In the genomic region with DNA sequence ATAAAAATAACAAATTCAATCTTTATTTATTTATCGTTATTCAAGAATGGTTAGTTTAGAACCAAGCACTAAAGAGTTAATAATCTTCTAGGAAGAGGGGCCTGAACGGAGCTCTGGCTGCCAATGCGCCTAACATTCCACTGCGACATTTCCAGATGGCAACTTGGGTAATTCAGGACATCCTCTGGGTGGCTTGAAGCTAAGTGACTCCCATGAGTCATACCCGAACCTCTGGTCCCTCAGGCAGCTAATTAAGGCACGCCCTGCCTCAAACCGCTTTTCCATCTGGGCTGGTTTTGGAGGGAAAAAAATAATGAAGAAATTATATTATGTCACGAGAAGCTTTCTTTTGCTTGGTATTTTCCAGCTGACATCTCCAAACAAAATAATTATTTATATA, we compare ENCODE assay signal across 30 mouse cellular contexts. TPM values are rescaled to one million over a fixed set of nuclear protein-coding genes. Genes with fewer than 3 reads are reported as not detected.
DNase-seq lines count a peak whose midpoint lies in the region; ATAC-seq lines count a peak whose summit lies in the region.
"Had no signal": no experiment of that assay in that cellular context is flagged by ENCODE, and none has a peak within 500 bp of the region (broad histone marks: within the 10 kb centered on the region; RNA-seq: fewer than 3 reads in every experiment).

No protein-coding gene starts in this region.

- H3K4me3 ChIP-seq in hindbrain, embryonic 13.5 days, result no peak overlapping the region
- H3K4me3 ChIP-seq: heart, adult 2 months; hindbrain, embryonic 12.5 days; midbrain, embryonic 15.5 days; neural tube, embryonic 15.5 days; stomach, embryonic 15.5 days had no signal

- H3K4me2 ChIP-seq in hindbrain, embryonic 13.5 days, result no peak overlapping the region
- H3K4me2 ChIP-seq: hindbrain, embryonic 12.5 days; midbrain, embryonic 15.5 days; neural tube, embryonic 15.5 days; stomach, embryonic 15.5 days had no signal

- 62% methylated on average over 8 of the region's 8 CpGs for WGBS in hindbrain, embryonic 13.5 days

- H3K4me1 ChIP-seq in hindbrain, embryonic 13.5 days (replicated peaks), result peaks cover 3% of the 10 kb centered on the region; the same call in 1 of the 2 replicates
- H3K4me1 ChIP-seq: hindbrain, embryonic 12.5 days; midbrain, embryonic 15.5 days; neural tube, embryonic 15.5 days; stomach, embryonic 15.5 days had no signal

- intact Hi-C loops in gastrocnemius, postnatal 14 days (cut with DNase I; ENCODE audit: low total_unique reads), result no loop called here

- ATAC-seq in hindbrain, embryonic 13.5 days (ENCODE audit: low FRiP score), result no peak
- ATAC-seq: forebrain, embryonic 14.5 days; intestine, embryonic 16.5 days; midbrain, embryonic 15.5 days; Patski had no signal

- DNase-seq in gastrocnemius, postnatal 25 days, result peak; percentile 42
- DNase-seq in gastrocnemius, postnatal 14 days, result no peak
- DNase-seq in heart, postnatal 4 days, result peak; percentile 24
- DNase-seq in heart, adult 8-10 months (ENCODE audit: low spot score), result no peak
- DNase-seq in 3134 (ENCODE audit: extremely low read depth, insufficient read length, low spot score) (peak; percentile 21), 416B (ENCODE audit: low read depth) (peak; percentile 89)
- no peak for DNase-seq in left cerebral cortex, adult 11 months (ENCODE audit: low spot score)
- DNase-seq: adrenal gland, postnatal 14 days; cerebellum, adult 18-20 months; cerebellum, postnatal 10 days; kidney, adult 8-10 months; kidney, postnatal 4 days; left cerebral cortex, postnatal 4 days; lung, adult 2 months; lung, postnatal 36 days; retina, postnatal 1 day; right cerebral cortex, postnatal 14 days had no signal

- H3K9ac ChIP-seq in hindbrain, embryonic 13.5 days, result no peak overlapping the region
- H3K9ac ChIP-seq: hindbrain, embryonic 12.5 days; liver, embryonic 14.5 days; midbrain, embryonic 15.5 days; neural tube, embryonic 15.5 days; stomach, embryonic 15.5 days had no signal

- no peaks in the 10 kb centered on the region for H3K27me3 ChIP-seq in hindbrain, embryonic 13.5 days
- H3K27me3 ChIP-seq: hindbrain, embryonic 12.5 days; midbrain, embryonic 15.5 days; neural tube, embryonic 15.5 days; stomach, embryonic 15.5 days had no signal

- H3K27ac ChIP-seq in hindbrain, embryonic 13.5 days, result no peak overlapping the region
- H3K27ac ChIP-seq: heart, adult 2 months; hindbrain, embryonic 12.5 days; kidney, postnatal 0 days; liver, embryonic 14.5 days; midbrain, embryonic 15.5 days; neural tube, embryonic 15.5 days; stomach, embryonic 15.5 days had no signal

- H3K36me3 ChIP-seq in hindbrain, embryonic 13.5 days, result no peaks in the 10 kb centered on the region
- H3K36me3 ChIP-seq: G1E; hindbrain, embryonic 12.5 days; midbrain, embryonic 15.5 days; neural tube, embryonic 15.5 days; stomach, embryonic 15.5 days had no signal

- no peaks in the 10 kb centered on the region for H3K9me3 ChIP-seq in hindbrain, embryonic 13.5 days
- H3K9me3 ChIP-seq: G1E; hindbrain, embryonic 12.5 days; megakaryocyte, embryonic 14.5 days; midbrain, embryonic 15.5 days; neural tube, embryonic 15.5 days; stomach, embryonic 15.5 days had no signal

RNA-seq across cellular contexts. Expression of a gene that starts 14.6 kb away (rescaled TPM):
- 10 to 100 TPM; 16.3 to 17.4 TPM for total RNA-seq in gastrocnemius, postnatal 25 days (2021)
- total RNA-seq in gastrocnemius, postnatal 14 days (2021), result 10 to 100 TPM; 40.5 to 50.8 TPM
- total RNA-seq in heart, postnatal 4 days (2021), result 10 to 100 TPM; 24.9 to 30.2 TPM
- total RNA-seq in heart, adult 8-10 months (2022), result 1 to 10 TPM; 2.7 to 5.7 (median 4.1) TPM
- polyA plus RNA-seq in hindbrain, embryonic 13.5 days (2015; fragmentation: Nextera tagmentation; extraction: Ambion mirVana), result 7.2 and 7.6 TPM in 2 replicates
- polyA plus RNA-seq: G1E, Patski had no signal

RNA-seq across cellular contexts. Expression of a gene that starts 36.8 kb away (rescaled TPM):
- total RNA-seq in gastrocnemius, postnatal 25 days (2021), result under 1 TPM; 0.36 to 0.67 TPM
- under 1 TPM; 0.40 to 0.74 TPM for total RNA-seq in gastrocnemius, postnatal 14 days (2021)
- under 1 TPM; 0.52 to 0.57 TPM for total RNA-seq in heart, postnatal 4 days (2021)
- under 1 TPM; 0.28 to 0.49 (median 0.38) TPM for total RNA-seq in heart, adult 8-10 months (2022)
- polyA plus RNA-seq in hindbrain, embryonic 13.5 days (2015; fragmentation: Nextera tagmentation; extraction: Ambion mirVana), result 1.5 and 1.7 TPM in 2 replicates
- polyA plus RNA-seq: G1E had no signal

Comparison
In these comparisons a context has a peak if more than half of its experiments do, and no peak if none do; other contexts are left out.
1. DNase-seq: peak in gastrocnemius, postnatal 25 days (single experiment), heart, postnatal 4 days (single experiment), 3134 (single experiment) and 416B (single experiment); none in gastrocnemius, postnatal 14 days (single experiment), heart, adult 8-10 months (single experiment) and left cerebral cortex, adult 11 months (single experiment).